Mouse (Mus musculus): ENCODE measurements at regions not wholly inside any gene's neighbourhood (a gene's known extent, or its start where the extent isn't known, plus 50 kb on each side); places are given as distances from the start of the nearest gene placed in this dataset.

DNA sequence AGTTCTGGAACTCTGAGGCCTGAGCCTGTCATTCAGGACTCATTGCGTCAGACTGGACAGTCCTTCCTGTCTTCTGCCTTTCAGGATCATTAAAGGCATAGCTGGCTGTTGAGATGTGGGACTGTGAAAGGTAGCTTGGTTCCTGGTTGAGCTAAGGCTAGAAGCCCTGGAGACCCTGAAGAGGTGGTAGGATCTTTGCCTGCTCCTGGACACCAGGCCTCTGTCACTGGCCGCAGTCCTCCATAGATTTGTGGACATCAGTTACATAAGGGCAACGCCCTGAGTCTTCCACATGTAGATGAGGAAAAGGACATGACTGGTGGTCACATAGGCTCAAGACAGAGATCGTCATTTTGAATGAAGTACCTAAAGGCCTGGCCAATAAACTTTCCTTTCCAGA lies 127.9 kb downstream of the Opa1 start:
- no peak overlapping the region for H3K4me2 ChIP-seq (replicated peaks)
- H3K4me1 ChIP-seq = no peaks in the 10 kb centered on the region
- H3K9ac ChIP-seq (replicated peaks) = no peak overlapping the region
- 97% methylated on average over 4 of the region's 4 CpGs for WGBS
- ATAC-seq (ENCODE audit: low FRiP score, low read depth) = no peak
- no peaks in the 10 kb centered on the region for H3K36me3 ChIP-seq
- no peaks in the 10 kb centered on the region for H3K9me3 ChIP-seq
- H3K27ac ChIP-seq (replicated peaks) = no peak overlapping the region
- peaks cover 83% of the 10 kb centered on the region for H3K27me3 ChIP-seq
- no peak overlapping the region for H3K4me3 ChIP-seq

DNA sequence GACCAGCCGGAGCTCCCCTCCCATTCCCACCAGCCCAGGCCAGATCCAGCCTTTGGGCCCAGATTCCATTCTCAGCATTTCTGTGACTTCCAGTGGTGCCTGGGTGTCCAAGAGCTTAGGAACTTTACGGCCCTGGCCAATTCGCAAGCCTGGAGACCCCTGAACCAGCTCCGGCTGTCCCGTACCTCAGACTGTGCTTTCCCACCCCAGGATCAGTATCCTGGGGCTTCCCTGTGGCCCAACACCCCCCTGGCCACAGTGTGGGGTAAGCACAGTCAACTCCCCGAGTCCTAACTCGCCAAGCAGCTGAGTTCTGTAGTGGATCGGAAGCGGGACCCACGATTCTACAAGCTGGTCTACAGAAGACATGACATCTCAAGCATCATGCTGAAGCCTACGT lies 128.5 kb downstream of the Opa1 start:
- Histone ChIP-seq H3K36me3 (no peaks in the 10 kb centered on the region), H3K27me3 (peaks cover 90% of the 10 kb centered on the region), H3K9ac (replicated peaks) (no peak overlapping the region), H3K27ac (replicated peaks) (no peak overlapping the region), H3K4me1 (no peaks in the 10 kb centered on the region), H3K4me2 (replicated peaks) (no peak overlapping the region), H3K4me3 (no peak overlapping the region), H3K9me3 (no peaks in the 10 kb centered on the region)
- ATAC-seq (ENCODE audit: low FRiP score, low read depth) = no peak
- WGBS = 90% methylated on average over 11 of the region's 11 CpGs

DNA sequence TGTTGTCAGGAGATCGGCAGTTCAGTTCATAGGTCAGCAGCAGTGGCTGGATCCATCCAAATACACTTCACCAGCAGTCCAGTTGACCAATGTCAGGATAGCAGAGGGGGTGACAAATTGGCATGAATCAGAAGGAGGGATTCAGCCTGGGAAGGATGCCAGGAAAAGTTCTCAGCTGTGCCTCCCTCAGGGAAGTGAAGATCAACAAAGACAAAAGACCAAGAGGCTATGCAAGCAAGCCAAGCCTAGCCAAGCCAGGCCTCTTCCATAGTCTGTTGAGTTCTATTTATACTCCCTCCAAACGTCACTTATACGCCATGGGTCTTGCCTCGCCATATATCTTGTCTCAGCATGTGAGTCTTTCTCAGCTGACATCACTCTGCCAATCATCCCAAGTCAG lies 129.9 kb downstream of the Opa1 start:
- Histone ChIP-seq H3K9ac (replicated peaks) (no peak overlapping the region), H3K4me1 (no peaks in the 10 kb centered on the region), H3K9me3 (no peaks in the 10 kb centered on the region), H3K36me3 (no peaks in the 10 kb centered on the region), H3K4me3 (no peak overlapping the region), H3K4me2 (replicated peaks) (no peak overlapping the region), H3K27ac (replicated peaks) (no peak overlapping the region), H3K27me3 (peaks cover 95% of the 10 kb centered on the region)
- 88% methylated on average over 4 of the region's 4 CpGs for WGBS
- no peak for ATAC-seq (ENCODE audit: low FRiP score, low read depth)

DNA sequence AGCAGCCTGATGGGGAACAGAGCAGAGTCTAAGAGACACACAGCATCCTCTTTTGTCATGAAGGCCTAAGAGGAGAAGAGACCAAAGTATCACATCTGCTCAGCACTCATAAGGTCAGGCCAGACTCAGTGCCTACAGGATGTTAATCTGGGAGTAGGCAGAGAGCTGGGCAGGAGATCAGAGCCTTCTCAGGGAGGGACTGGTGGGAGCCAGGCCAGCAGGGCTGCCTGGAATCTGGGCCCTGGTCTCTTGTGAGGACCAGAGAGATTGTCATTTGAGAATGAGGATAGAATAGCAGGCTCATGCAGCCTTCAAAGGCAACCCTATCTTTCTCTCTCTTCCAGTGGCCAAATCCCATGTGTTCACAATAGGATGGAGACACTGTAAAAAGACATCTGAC lies 132.3 kb downstream of the Opa1 start:
- H3K36me3 ChIP-seq = no peaks in the 10 kb centered on the region
- no peak overlapping the region for H3K9ac ChIP-seq (replicated peaks)
- H3K27me3 ChIP-seq = peaks cover 96% of the 10 kb centered on the region
- no peak overlapping the region for H3K4me2 ChIP-seq (replicated peaks)
- H3K27ac ChIP-seq (replicated peaks) = no peak overlapping the region
- no peaks in the 10 kb centered on the region for H3K9me3 ChIP-seq
- no peaks in the 10 kb centered on the region for H3K4me1 ChIP-seq
- ATAC-seq (ENCODE audit: low FRiP score, low read depth) = no peak
- no peak overlapping the region for H3K4me3 ChIP-seq

DNA sequence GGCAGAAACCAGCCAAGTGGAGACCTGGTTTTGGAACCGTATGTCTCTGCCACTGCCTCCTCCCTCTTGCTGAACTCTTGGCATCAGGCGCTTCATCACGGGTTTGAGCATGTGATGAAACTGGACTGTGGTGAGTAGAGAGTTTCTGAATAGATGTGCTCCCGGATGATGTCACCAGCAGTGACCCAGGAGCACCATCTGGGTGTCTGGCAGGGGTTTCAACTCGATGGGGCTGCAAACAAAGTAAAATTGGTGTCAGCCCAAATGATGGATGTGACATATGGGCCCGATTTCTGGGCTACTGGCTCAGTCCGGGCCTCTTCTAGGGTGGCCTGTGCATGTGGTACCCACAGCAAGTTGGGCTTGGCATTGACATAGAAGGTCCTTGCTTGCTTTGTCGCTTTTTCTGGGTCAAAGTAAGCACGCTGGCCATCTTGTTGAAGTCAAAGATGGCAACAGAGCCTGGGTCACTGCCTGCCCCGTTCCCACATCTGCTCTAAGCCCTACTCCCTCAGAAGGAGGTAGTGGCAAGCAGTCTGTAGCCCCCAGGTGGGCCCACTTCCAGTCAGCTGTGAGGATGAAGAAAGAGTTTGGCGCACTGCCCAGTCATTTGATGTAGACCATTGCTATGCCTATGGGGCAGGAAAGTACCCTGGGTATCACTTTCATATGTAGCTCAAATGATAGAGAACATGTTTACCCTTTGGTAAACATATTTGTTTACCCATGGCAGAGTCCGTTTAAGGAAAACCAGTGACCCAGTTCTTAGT lies 133.0 kb downstream of the Opa1 start:
- Histone ChIP-seq H3K27me3 (peaks cover 93% of the 10 kb centered on the region), H3K4me1 (no peaks in the 10 kb centered on the region), H3K4me3 (no peak overlapping the region), H3K9ac (replicated peaks) (no peak overlapping the region), H3K4me2 (replicated peaks) (no peak overlapping the region), H3K9me3 (no peaks in the 10 kb centered on the region), H3K36me3 (no peaks in the 10 kb centered on the region), H3K27ac (replicated peaks) (no peak overlapping the region)
- ATAC-seq (ENCODE audit: low FRiP score, low read depth) = no peak
- WGBS = 89% methylated on average over 12 of the region's 12 CpGs

DNA sequence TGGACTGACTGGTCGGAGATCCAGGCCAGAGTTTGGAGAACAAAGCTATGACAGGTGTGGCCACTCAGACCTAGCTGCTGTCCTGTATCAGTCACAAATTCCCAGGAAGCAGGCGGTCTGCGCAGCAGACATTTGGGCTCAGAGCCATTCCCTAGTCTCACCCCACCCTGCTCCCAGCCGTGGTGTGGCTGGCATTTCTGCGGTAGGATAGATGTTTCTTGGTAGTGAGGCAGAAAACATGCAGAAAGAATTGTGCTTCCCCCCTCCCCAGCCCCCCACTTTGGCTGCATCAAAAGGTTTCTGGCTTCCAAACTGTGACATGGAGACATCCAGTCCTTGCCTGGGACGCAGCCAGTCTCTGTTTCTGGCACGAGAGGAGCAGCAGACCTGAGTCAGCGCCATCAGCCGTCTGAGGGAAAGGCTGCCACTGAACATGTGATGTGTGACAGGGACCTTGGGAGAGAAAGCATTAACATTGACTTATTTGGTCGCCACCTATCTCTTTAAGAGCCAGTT lies 135.5 kb downstream of the Opa1 start:
- ATAC-seq (ENCODE audit: low FRiP score, low read depth) = no peak
- Histone ChIP-seq H3K9ac (replicated peaks) (no peak overlapping the region), H3K27me3 (peaks cover 94% of the 10 kb centered on the region), H3K4me3 (no peak overlapping the region), H3K4me1 (peaks cover 13% of the 10 kb centered on the region), H3K36me3 (no peaks in the 10 kb centered on the region), H3K27ac (replicated peaks) (no peak overlapping the region), H3K4me2 (replicated peaks) (no peak overlapping the region), H3K9me3 (no peaks in the 10 kb centered on the region)
- 77% methylated on average over 10 of the region's 10 CpGs for WGBS

DNA sequence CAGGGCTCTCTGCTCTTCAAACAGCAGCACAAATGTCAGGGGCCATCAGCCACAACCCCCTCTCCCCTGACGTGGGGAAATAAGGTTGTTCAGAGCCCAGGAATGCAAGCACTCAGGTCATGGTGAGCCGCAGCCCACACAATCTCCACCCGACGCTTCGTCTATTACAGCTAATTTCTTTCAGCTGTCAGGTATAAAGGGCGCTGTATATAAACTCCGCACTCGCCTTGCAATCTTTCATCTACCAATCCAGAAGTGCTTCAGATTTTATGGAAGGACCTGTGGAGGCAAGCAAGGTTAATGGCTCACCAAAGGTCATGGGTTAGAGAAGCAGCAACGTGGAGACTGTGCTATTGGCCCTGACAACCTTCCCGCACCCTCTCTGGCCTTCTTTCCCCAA lies 139.8 kb downstream of the Opa1 start:
- Histone ChIP-seq H3K9me3 (no peaks in the 10 kb centered on the region), H3K27me3 (peaks cover 93% of the 10 kb centered on the region), H3K4me1 (peaks cover 28% of the 10 kb centered on the region), H3K4me3 (no peak overlapping the region), H3K27ac (replicated peaks) (no peak overlapping the region), H3K9ac (replicated peaks) (no peak overlapping the region), H3K4me2 (replicated peaks) (no peak overlapping the region), H3K36me3 (no peaks in the 10 kb centered on the region)
- whole genome bisulfite sequencing = 69% methylated on average over 10 of the region's 10 CpGs
- no peak for ATAC-seq (ENCODE audit: low FRiP score, low read depth)

DNA sequence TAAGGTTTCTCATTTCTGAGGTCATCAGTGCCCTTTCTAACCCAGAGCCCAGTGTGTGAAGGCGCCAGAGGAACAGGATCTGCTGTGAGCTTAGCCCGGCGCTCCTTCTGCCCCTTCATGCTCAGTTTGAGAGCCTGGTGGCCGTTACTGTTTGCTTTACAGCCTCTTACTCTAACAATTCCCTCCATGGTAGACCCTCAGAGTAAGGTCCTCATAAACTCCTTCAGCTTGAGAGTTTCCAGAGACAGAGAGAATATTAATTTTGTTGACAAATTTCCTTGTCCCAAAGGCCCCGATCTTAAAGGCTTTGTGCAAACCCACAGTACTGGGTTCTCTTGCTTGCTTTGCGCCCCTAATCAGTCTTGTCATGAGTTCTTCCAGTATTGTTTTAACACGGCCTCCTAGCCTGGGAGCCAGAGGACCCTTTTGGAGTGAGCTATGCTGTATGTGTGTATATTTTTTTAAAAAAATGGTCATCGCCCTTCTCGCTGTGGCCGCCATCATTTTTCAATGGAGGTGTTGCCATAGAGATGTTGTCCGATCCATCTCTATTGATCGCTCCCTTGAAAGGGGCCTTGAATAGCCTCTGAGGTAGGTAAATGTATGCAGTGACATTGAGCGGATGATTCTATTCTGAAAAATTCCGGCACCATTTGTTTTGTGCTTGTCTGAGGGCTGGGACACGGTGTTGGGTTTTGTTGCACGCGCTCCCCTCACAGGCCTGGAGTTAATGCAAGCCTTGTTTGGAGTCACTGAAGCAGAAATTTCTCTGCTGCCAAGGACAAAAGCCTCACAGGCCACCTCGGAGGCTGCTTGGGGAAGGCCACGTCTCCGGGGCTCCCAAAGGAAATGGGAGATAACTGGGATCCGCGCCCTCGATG lies 140.7 kb downstream of the Opa1 start:
- H3K4me1 ChIP-seq = peaks cover 28% of the 10 kb centered on the region
- H3K9me3 ChIP-seq = no peaks in the 10 kb centered on the region
- ATAC-seq (ENCODE audit: low FRiP score, low read depth) = peak; percentile 73
- H3K36me3 ChIP-seq = no peaks in the 10 kb centered on the region
- peaks cover 93% of the 10 kb centered on the region for H3K27me3 ChIP-seq
- H3K4me2 ChIP-seq (replicated peaks) = peak overlapping the region; percentile 25
- H3K9ac ChIP-seq (replicated peaks) = no peak overlapping the region
- no peak overlapping the region for H3K4me3 ChIP-seq
- 24% methylated on average over 23 of the region's 23 CpGs for WGBS
- peak overlapping the region; percentile 46; the same call in 1 of the 2 replicates for H3K27ac ChIP-seq (replicated peaks)

DNA sequence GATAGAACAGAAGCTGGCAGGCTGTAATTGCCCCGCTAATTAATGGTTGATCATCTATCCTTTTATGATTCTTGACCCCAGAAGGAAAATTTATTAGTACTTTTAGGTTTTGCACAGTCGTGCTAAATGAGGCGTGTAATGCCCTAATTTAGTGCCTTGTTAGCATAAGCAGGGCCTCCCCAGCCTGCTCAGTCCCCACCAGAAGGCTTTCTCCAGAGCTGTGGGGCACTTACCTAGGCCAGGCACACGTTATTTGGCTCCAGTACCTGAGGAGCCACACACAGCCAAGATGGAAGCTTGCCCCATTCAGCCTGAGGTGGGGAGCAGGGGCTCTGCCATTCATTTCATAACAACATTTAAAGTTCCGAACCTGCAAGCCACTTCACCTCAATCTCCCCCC lies 146.0 kb downstream of the Opa1 start:
- peaks cover 99% of the 10 kb centered on the region for H3K27me3 ChIP-seq
- peaks cover 18% of the 10 kb centered on the region for H3K4me1 ChIP-seq
- no peak overlapping the region for H3K27ac ChIP-seq (replicated peaks)
- no peak for ATAC-seq (ENCODE audit: low FRiP score, low read depth)
- no peaks in the 10 kb centered on the region for H3K9me3 ChIP-seq
- 57% methylated on average over 5 of the region's 5 CpGs for WGBS
- H3K4me2 ChIP-seq (replicated peaks) = no peak overlapping the region
- H3K9ac ChIP-seq (replicated peaks) = no peak overlapping the region
- H3K4me3 ChIP-seq = no peak overlapping the region
- no peaks in the 10 kb centered on the region for H3K36me3 ChIP-seq

DNA sequence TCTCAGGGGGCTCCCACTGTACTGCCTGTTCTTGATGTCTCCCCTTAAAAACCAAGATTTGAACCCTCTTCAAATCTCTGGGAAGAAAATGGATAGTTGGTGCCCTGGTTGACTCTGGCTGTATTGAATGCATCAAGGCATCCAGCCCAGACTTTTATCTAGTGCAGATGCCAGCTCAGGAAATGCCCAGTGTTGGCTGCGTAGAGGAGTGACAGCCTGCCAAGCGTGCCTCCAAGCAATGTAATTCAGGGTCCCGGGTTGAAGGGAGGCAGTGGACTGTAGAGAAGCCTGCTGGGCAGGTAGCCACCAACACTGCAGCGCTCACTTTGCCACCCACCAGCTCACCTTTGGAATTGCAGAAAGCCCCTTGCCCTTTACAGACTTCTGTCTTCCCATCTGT lies 146.4 kb downstream of the Opa1 start:
- 61% methylated on average over 4 of the region's 4 CpGs for WGBS
- H3K27me3 ChIP-seq = peaks cover 99% of the 10 kb centered on the region
- H3K9ac ChIP-seq (replicated peaks) = no peak overlapping the region
- no peak overlapping the region for H3K4me3 ChIP-seq
- no peaks in the 10 kb centered on the region for H3K36me3 ChIP-seq
- H3K9me3 ChIP-seq = no peaks in the 10 kb centered on the region
- H3K27ac ChIP-seq (replicated peaks) = no peak overlapping the region
- no peak overlapping the region for H3K4me2 ChIP-seq (replicated peaks)
- ATAC-seq (ENCODE audit: low FRiP score, low read depth) = no peak
- peaks cover 14% of the 10 kb centered on the region; the same call in 1 of the 2 replicates for H3K4me1 ChIP-seq

DNA sequence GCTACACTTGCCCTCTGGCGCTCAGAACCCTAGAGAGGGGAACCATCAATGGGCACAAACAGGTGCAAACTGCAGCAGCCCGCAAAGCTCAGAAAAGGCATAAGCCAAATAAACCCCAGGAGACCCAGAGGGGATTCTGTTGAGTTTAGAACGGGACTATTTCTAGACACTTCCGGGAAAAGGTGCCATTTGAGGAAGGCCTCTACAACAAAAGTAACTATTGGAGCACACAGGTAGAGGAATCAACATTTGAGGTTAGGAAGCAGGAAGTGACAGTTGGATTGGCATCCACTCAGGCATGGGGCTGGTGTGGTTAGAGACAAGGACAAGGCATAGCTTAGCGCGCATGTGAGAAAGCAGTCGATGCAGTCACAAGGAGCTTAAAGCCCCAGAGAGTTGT lies 148.3 kb downstream of the Opa1 start:
- no peaks in the 10 kb centered on the region for H3K9me3 ChIP-seq
- H3K9ac ChIP-seq (replicated peaks) = no peak overlapping the region
- H3K27me3 ChIP-seq = peaks cover 98% of the 10 kb centered on the region
- H3K4me2 ChIP-seq (replicated peaks) = no peak overlapping the region
- ATAC-seq (ENCODE audit: low FRiP score, low read depth) = no peak
- no peak overlapping the region for H3K4me3 ChIP-seq
- WGBS = 87% methylated on average over 7 of the region's 7 CpGs
- H3K36me3 ChIP-seq = no peaks in the 10 kb centered on the region
- peaks cover 8% of the 10 kb centered on the region; the same call in 1 of the 2 replicates for H3K4me1 ChIP-seq
- H3K27ac ChIP-seq (replicated peaks) = no peak overlapping the region

DNA sequence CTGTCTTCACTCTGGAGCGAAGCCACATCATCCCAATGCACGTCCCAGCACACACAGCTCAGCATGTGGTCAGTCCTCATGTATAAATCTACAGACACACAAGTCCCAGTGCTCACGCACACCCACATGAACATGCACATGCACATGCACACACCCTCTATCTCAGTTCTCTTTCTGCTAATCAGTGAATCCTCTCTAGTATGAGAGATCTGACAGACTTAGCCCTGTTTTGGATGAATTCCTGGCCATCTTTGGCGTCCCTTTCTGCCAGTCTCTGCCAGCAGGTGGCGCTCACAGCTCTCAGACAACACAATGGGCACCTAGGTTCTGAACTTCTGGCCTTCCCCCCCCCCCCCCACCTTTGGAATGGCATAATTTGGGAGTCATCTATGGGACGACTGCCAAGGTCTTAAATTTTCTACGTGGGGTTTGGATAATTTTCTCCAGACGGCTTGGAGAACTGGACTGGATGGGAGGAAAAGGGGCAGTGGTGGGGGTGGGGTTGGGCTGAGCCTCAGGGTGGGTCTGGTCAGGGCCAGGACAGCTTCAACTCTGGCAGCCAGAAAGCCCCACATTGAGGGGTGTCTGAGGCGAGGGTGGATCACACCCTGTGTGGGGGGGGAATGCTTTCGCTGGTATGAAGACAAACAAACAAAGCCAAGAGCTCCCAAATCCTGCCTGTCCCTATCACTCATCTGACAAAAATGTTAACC lies 149.8 kb downstream of the Opa1 start:
- Histone ChIP-seq H3K27ac (replicated peaks) (no peak overlapping the region), H3K9me3 (no peaks in the 10 kb centered on the region), H3K4me1 (peaks cover 8% of the 10 kb centered on the region; the same call in 1 of the 2 replicates), H3K27me3 (peaks cover 98% of the 10 kb centered on the region), H3K4me2 (replicated peaks) (no peak overlapping the region), H3K4me3 (no peak overlapping the region), H3K9ac (replicated peaks) (no peak overlapping the region), H3K36me3 (no peaks in the 10 kb centered on the region)
- WGBS = 22% methylated on average over 10 of the region's 10 CpGs
- ATAC-seq (ENCODE audit: low FRiP score, low read depth) = peak; percentile 75
